Mouse (Mus musculus) MEL (cell line): ENCODE results near the gene Ntn1.

Experiments used
- CTCF ChIP-seq, 3 experiments: IDR thresholded peaks in 2 of 3; conservative IDR thresholded peaks in 1 of 3; 2 replicates each; pipeline ENCODE4 v1.5.1; 2011 to 2012; ENCODE audit warnings: low read length in 3 of 3, low read depth in 2 of 3, mild to moderate bottlenecking in 2 of 3, improper control_type of control experiment in 1 of 3, inconsistent platforms in 1 of 3, mixed read lengths in 1 of 3, moderate library complexity in 1 of 3; ENCODE audit not compliant: control insufficient read depth in 1 of 3, insufficient read depth in 1 of 3, poor library complexity in 1 of 3, severe bottlenecking in 1 of 3
- USF1 ChIP-seq: IDR thresholded peaks from 2 replicates; pipeline ENCODE4 v1.6.1; 2014; ENCODE audit warnings: low read depth, mild to moderate bottlenecking, inconsistent platforms, low read length, improper control_type of control experiment, moderate library complexity
- ZKSCAN1 ChIP-seq: IDR thresholded peaks from 2 replicates; pipeline ENCODE4 v1.6.1; 2012; ENCODE audit warnings: low read depth, mild to moderate bottlenecking, inconsistent platforms, low read length, improper control_type of control experiment, moderate library complexity

GRCm38 (mm10) chr11:68433534-68433933 is 32.9 kb upstream of the Ntn1 start:
- no peak for TF ChIP-seq USF1
- TF ChIP-seq CTCF (IDR thresholded peaks at IDR 0.05 in 2 of 3, conservative IDR thresholded peaks at IDR 0.05 in 1 of 3; ENCODE audit: control insufficient read depth in 1 of 3, insufficient read depth in 1 of 3, low read depth in 2 of 3, low read length in 3 of 3, poor library complexity in 1 of 3, severe bottlenecking in 1 of 3), result no peak
- TF ChIP-seq ZKSCAN1, result no peak
